Mouse (Mus musculus): ENCODE results near the gene Mras. TPM values are rescaled to one million over a fixed set of nuclear protein-coding genes. Genes with fewer than 3 reads are reported as not detected.
A peak's percentile ranks its signal among the peaks of the same experiment; 100 is the strongest.

The Mras gene
- total RNA-seq, 1 experiment from 2014 or later: 39.2 TPM

GRCm38 (mm10) chr9:99411785-99412184, 25.4 kb downstream of the Mras start:
- DNase-seq: no peak

- no peak for DNase-seq
Measured at GRCm38 (mm10) chr9:99411093-99411492, 26.1 kb downstream of the Mras start.

GRCm38 (mm10) chr9:99409280-99409679, 27.9 kb downstream of the Mras start:
- no peak for DNase-seq

GRCm38 (mm10) chr9:99401288-99401974, 35.8 kb downstream of the Mras start:
- DNase-seq: peak; percentile 12

- DNase-seq: peak; percentile 75
Measured at GRCm38 (mm10) chr9:99400781-99401180, 36.4 kb downstream of the Mras start.

GRCm38 (mm10) chr9:99397056-99397815, 39.9 kb downstream of the Mras start:
- DNase-seq: peak; percentile 20

GRCm38 (mm10) chr9:99394366-99394765, 42.8 kb downstream of the Mras start:
- DNase-seq: peak; percentile 85

- no peak for DNase-seq
Measured at GRCm38 (mm10) chr9:99393146-99393545, 44.0 kb downstream of the Mras start.

GRCm38 (mm10) chr9:99391557-99391956, 45.6 kb downstream of the Mras start:
- peak; percentile 36 for DNase-seq

GRCm38 (mm10) chr9:99390716-99391115, 46.5 kb downstream of the Mras start:
- DNase-seq: no peak

GRCm38 (mm10) chr9:99390201-99390600, 47.0 kb downstream of the Mras start:
- no peak for DNase-seq

- DNase-seq: no peak
Measured at GRCm38 (mm10) chr9:99389506-99389905, 47.7 kb downstream of the Mras start.

GRCm38 (mm10) chr9:99388856-99389255, 48.3 kb downstream of the Mras start:
- peak; percentile 77 for DNase-seq

- no peak for DNase-seq
Measured at GRCm38 (mm10) chr9:99388078-99388477, 49.1 kb downstream of the Mras start.

- DNase-seq: no peak
Measured at GRCm38 (mm10) chr9:99382556-99382955, 54.6 kb downstream of the Mras start.

GRCm38 (mm10) chr9:99379194-99379593, 58.0 kb downstream of the Mras start:
- DNase-seq: no peak

- DNase-seq: peak; percentile 75
Measured at GRCm38 (mm10) chr9:99376591-99377418, 60.4 kb downstream of the Mras start.

- DNase-seq: no peak
Measured at GRCm38 (mm10) chr9:99368431-99368830, 68.8 kb downstream of the Mras start.

GRCm38 (mm10) chr9:99365906-99366305, 71.3 kb downstream of the Mras start:
- no peak for DNase-seq

GRCm38 (mm10) chr9:99363076-99363475, 74.1 kb downstream of the Mras start:
- no peak for DNase-seq

GRCm38 (mm10) chr9:99361946-99362345, 75.2 kb downstream of the Mras start:
- no peak for DNase-seq

GRCm38 (mm10) chr9:99359012-99359411, 78.2 kb downstream of the Mras start:
- DNase-seq: no peak
